Mouse (Mus musculus): ENCODE data around the gene Hist1h4a.

- no peak; the same call in 1 of the 2 replicates for TF ChIP-seq CTCF (IDR thresholded peaks at IDR 0.05; ENCODE audit: low read depth)
- TF ChIP-seq EP300 (IDR thresholded peaks at IDR 0.05; ENCODE audit: low read depth): peak; percentile 89
Observed at GRCm38 (mm10) chr13:23756790-23757189, 4.2 kb downstream of the Hist1h4a start, which contains the start of gene Hist1h4b.
